Mouse (Mus musculus) limb, embryonic 12.5 days (tissue): ENCODE measurements around the gene 1700025G04Rik. TPM values are rescaled to one million over a fixed set of nuclear protein-coding genes. Genes with fewer than 3 reads are reported as not detected.

Source experiments
- ATAC-seq: fragments of 200-750 bp; cut with Nextera tagmentation; 2 replicates; pipeline ENCODE4 v1.8.0; 2017; ENCODE audit warnings: low read depth, moderate TSS enrichment; ENCODE audit not compliant: insufficient number of reproducible peaks, insufficient read depth, low FRiP score, low TSS enrichment
- H3K27ac ChIP-seq: fragments of 300-500 bp; sonication (generic); 2 replicates; pipeline ENCODE4 v1.5.1; 2016; ENCODE audit warnings: mild to moderate bottlenecking, moderate library complexity
- H3K27me3 ChIP-seq: fragments of 300-500 bp; sonication (generic); 2 replicates; pipeline ENCODE4 v1.6.1; 2016; ENCODE audit warnings: mild to moderate bottlenecking, moderate library complexity
- H3K36me3 ChIP-seq: fragments of 300-500 bp; sonication (generic); 2 replicates; pipeline ENCODE4 v1.6.1; 2016; ENCODE audit warnings: mild to moderate bottlenecking, moderate library complexity
- H3K4me1 ChIP-seq: fragments of 300-500 bp; sonication (generic); replicated peaks from 2 replicates; pipeline ENCODE4 v1.6.1; 2016
- H3K4me2 ChIP-seq: fragments of 300-500 bp; sonication (generic); 2 replicates; pipeline ENCODE4 v1.6.1; 2016; ENCODE audit warnings: mild to moderate bottlenecking, moderate library complexity
- H3K4me3 ChIP-seq: fragments of 300-500 bp; sonication (generic); replicated peaks from 2 replicates; pipeline ENCODE4 v1.5.1; 2016; ENCODE audit warnings: mild to moderate bottlenecking
- H3K9ac ChIP-seq: fragments of 300-500 bp; sonication (generic); replicated peaks from 2 replicates; pipeline ENCODE4 v1.6.1; 2016; ENCODE audit warnings: mild to moderate bottlenecking, moderate library complexity
- H3K9me3 ChIP-seq: fragments of 300-500 bp; sonication (generic); 2 replicates; pipeline ENCODE4 v1.6.1; 2016; ENCODE audit warnings: mild to moderate bottlenecking, moderate library complexity
- WGBS: fragments of 180-500 bp; shearing (Covaris S2); methylation state at CpG from one replicate; pipeline ENCODE4 v1.1.7; 2016; 5-methylcytosine and 5-hydroxymethylcytosine counted together
- polyA plus RNA-seq: library from polyadenylated mRNA; unstranded; fragments of >200 nt; fragmentation: Nextera tagmentation; extraction: Ambion mirVana; gene quantifications from 2 replicates; pipeline ENCODE4 v1.2.1, GENCODE M21; 2016

1700025G04Rik gene
- polyA plus RNA-seq, 1 experiment from 2014 or later = 28.3 TPM

DNA sequence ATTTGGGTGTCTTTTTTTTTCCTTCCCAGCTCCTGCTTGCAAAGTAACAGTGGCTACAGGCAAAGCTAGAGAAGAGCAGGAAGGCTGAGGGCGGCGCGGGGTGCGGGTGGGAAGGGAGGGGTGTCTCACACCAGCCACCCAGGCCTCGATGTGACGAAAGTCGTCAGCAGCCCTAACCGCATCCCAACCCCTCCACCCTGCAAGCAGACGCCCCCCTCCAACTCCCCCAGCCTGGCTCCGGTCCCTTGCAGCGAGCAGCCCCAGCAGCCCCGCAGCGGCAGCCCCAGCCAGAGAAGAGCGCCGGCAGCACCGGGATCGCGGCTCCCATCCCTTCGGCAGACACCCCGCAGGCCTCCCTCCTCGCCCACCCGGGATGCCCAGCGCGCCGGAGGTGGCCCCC lies 399 bp downstream of the 1700025G04Rik start:
- no peaks in the 10 kb centered on the region for H3K9me3 ChIP-seq
- peak overlapping the region; percentile 94 for H3K9ac ChIP-seq
- under 1% methylated on average over 17 of the region's 25 CpGs for WGBS
- ATAC-seq = 0 out of 2 replicates have a peak, but pooled peaks have one; percentile 0
- H3K4me2 ChIP-seq = peak overlapping the region; percentile 89
- peaks cover 5% of the 10 kb centered on the region; the same call in 1 of the 2 replicates for H3K27me3 ChIP-seq
- H3K27ac ChIP-seq = peak overlapping the region; percentile 84
- peaks cover 48% of the 10 kb centered on the region for H3K4me1 ChIP-seq
- H3K4me3 ChIP-seq = peak overlapping the region; percentile 89
- H3K36me3 ChIP-seq = no peaks in the 10 kb centered on the region

DNA sequence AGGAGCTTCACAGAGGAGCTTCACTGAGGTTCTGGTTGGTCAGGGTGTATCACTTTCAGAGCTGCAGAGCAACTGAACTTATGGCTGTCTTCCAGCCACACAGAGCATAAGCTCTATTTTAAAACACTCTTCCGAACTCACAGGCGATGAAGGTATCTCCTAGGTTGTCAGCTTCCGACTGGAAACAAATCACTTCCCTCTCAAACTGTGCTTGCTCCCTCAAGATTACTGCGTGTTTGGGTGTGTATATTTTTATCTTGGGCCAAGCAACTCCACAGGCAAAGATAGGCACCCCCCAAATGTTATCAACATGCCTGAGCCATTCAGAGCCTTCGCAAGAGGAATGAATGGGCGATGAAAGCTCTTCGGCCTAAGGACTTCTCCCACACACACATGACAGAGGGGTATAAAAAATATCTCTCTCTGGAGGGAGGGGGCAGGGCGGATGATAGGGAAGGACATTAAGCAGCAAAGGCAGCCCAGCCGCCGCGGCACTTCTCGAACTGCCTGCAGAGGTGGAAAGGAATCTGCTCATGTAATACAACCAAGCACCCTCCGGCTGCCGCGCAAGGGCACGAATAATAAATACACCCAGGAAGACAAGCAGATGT lies 1.0 kb downstream of the 1700025G04Rik start:
- Histone ChIP-seq H3K4me2 (peak overlapping the region; percentile 89), H3K4me3 (peak overlapping the region; percentile 89), H3K9ac (peak overlapping the region; percentile 94), H3K9me3 (no peaks in the 10 kb centered on the region), H3K27ac (no peak overlapping the region; the same call in 1 of the 2 replicates), H3K4me1 (peaks cover 54% of the 10 kb centered on the region), H3K36me3 (no peaks in the 10 kb centered on the region), H3K27me3 (peaks cover 5% of the 10 kb centered on the region; the same call in 1 of the 2 replicates)
- 5% methylated on average over 16 of the region's 16 CpGs for WGBS
- no peak for ATAC-seq

DNA sequence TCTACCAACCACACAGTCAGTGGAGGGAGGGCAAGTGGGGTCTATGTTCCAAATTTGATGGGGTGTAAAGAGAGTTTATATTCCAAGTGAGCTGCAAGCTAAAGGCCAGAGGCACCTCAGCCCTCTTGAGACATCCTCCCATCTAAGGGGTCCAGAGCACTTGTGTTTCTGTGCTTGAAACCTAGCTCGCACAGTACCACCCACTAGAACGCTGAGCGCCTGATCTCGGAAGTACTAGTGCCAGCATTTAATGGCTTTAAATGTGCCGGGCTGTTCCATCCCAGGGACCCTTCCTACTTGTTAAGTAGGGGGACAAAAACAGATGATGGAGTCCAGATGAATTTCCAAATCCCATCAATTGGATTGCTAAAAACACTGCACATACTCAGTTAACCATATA lies 1.9 kb downstream of the 1700025G04Rik start:
- Histone ChIP-seq H3K9ac (no peak overlapping the region), H3K4me3 (peak overlapping the region; percentile 89), H3K9me3 (no peaks in the 10 kb centered on the region), H3K27me3 (peaks cover 5% of the 10 kb centered on the region; the same call in 1 of the 2 replicates), H3K4me2 (peak overlapping the region; percentile 89), H3K4me1 (peaks cover 54% of the 10 kb centered on the region), H3K27ac (no peak overlapping the region), H3K36me3 (no peaks in the 10 kb centered on the region)
- ATAC-seq = no peak
- WGBS = 47% methylated on average over 5 of the region's 5 CpGs

DNA sequence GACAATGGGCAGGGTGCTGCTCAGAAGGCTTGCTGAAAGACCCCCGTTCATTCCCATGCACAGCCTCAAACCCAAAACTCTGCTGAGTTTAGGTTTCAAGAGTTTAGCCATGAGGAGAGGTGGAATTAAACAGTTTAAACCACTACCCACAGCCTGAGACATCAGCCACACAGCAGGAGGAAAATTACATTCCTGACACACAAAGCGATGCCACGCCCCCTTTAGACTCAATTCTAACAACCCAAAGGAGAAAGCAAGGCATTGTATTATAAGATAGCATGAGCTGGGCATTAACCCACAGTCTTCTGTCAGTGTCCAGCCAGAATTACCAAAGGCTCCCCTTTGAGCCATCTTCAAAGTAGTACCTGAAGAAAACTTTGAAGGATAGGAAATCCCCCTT lies 3.0 kb downstream of the 1700025G04Rik start:
- 80% methylated on average over 3 of the region's 3 CpGs for WGBS

DNA sequence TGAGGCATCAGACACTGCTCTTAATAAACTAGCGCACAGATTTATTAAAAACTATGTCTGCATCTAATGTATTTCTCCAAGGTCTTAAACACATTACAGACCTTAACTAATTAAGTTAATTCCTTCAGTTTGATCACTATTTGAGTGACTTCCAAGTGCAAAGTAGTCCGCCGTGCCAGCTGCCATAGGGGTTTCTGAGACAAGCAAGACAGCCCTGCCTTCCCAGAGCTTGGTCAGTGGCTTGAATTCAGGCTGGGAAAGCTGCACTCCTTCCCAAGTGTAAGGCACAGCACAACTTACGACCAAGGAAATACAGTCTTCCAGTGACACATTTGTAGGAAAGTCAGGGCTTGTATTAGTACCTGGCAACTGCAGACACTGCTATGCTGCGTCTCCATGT lies 4.4 kb downstream of the 1700025G04Rik start:
- no peak for ATAC-seq
- H3K4me2 ChIP-seq = peak overlapping the region; percentile 54
- no peaks in the 10 kb centered on the region for H3K27me3 ChIP-seq
- no peaks in the 10 kb centered on the region for H3K9me3 ChIP-seq
- WGBS = 76% methylated on average over 5 of the region's 5 CpGs
- H3K9ac ChIP-seq = no peak overlapping the region
- H3K36me3 ChIP-seq = no peaks in the 10 kb centered on the region
- H3K27ac ChIP-seq = no peak overlapping the region
- no peak overlapping the region for H3K4me3 ChIP-seq
- peaks cover 48% of the 10 kb centered on the region for H3K4me1 ChIP-seq

More for the DNA sequence above, 3.0 kb downstream of the 1700025G04Rik start:
- Histone ChIP-seq H3K36me3 (no peaks in the 10 kb centered on the region), H3K4me3 (no peak overlapping the region), H3K4me1 (peaks cover 54% of the 10 kb centered on the region), H3K27ac (no peak overlapping the region), H3K9ac (no peak overlapping the region), H3K9me3 (no peaks in the 10 kb centered on the region), H3K4me2 (no peak overlapping the region), H3K27me3 (peaks cover 5% of the 10 kb centered on the region; the same call in 1 of the 2 replicates)
- ATAC-seq = no peak

DNA sequence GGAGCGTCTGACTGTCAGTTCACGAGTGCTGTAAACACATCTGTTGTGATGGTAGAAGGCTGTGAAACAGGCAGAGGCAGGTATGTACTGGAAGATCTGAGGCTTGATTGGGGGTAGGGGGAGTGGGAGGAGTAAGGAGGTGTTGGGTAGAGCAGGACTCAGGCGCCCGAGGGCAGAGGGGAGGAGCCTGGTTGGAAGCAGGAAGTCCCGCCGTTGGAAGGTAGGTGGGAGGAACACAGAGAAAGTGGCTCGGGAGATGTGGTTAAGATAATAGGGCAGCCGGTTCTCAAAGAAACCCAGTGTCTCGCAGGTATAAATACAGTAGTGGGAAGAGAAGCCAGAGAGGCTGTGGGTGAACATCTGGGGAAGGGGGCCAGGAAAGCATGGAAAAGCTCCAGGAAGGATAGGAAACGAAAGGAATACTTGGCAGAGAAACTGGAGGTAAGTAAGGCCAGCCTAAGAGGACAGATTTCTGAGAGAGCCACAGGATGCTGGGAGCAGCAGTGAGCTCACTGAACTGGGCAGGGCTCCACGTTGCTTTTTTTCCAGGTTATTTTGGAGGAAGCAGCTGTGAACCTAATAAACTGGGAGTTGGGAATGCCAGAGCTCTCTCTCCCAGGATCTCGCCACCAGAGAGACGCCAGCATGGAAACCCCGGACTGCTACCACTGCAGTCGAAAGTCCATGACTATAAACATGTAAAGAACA lies 5.1 kb downstream of the 1700025G04Rik start:
- H3K4me3 ChIP-seq = peak overlapping the region; percentile 25
- no peaks in the 10 kb centered on the region for H3K27me3 ChIP-seq
- H3K4me1 ChIP-seq = peaks cover 48% of the 10 kb centered on the region
- peak; percentile 52; the same call in 1 of the 2 replicates for ATAC-seq
- peak overlapping the region; percentile 64 for H3K27ac ChIP-seq
- H3K36me3 ChIP-seq = no peaks in the 10 kb centered on the region
- H3K9ac ChIP-seq = 0 out of 2 replicates have a peak overlapping the region, but pooled peaks have one; percentile 8
- peak overlapping the region; percentile 54 for H3K4me2 ChIP-seq
- 5% methylated on average over 15 of the region's 15 CpGs for WGBS
- no peaks in the 10 kb centered on the region for H3K9me3 ChIP-seq

DNA sequence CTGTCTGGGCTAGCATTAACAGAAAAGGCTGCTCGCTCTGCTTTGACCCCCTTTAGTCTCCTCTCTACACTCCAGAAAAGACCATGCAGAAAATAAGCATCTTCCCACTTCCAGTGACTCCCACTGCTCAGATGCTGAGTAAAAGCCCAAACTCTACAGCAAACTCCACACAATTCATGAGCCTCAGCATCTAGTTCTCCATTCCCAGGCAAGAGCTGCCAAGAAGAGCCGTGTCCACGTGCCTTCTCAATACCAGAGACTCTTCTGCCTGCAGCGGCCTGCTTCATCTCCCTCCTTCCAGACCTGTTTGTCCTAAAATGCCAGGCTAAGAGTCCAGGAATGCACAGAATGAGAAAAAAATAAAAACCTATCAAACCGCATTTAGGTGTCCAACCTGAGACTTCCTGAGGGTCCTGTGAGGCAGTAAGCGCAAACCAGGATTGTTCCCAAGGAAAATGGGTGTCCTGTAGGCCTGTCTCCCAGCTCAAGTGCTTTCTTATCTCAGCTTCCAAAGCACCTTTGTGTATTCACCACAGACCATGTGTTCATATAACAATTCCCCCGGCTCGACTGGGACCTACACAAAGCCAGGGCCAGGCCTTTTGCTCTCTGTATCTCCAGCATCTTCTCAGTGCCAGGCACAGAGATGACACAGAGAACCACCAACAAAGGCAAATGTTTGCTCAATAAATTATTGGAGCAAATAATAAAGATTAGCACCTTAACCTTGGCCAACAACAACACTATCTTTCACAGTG lies 7.8 kb downstream of the 1700025G04Rik start:
- ATAC-seq = no peak
- WGBS = 81% methylated on average over 8 of the region's 8 CpGs
- H3K4me3 ChIP-seq = no peak overlapping the region
- H3K36me3 ChIP-seq = no peaks in the 10 kb centered on the region
- H3K9me3 ChIP-seq = no peaks in the 10 kb centered on the region
- no peak overlapping the region for H3K27ac ChIP-seq
- no peak overlapping the region for H3K9ac ChIP-seq
- peaks cover 33% of the 10 kb centered on the region for H3K4me1 ChIP-seq
- H3K4me2 ChIP-seq = no peak overlapping the region
- H3K27me3 ChIP-seq = no peaks in the 10 kb centered on the region

DNA sequence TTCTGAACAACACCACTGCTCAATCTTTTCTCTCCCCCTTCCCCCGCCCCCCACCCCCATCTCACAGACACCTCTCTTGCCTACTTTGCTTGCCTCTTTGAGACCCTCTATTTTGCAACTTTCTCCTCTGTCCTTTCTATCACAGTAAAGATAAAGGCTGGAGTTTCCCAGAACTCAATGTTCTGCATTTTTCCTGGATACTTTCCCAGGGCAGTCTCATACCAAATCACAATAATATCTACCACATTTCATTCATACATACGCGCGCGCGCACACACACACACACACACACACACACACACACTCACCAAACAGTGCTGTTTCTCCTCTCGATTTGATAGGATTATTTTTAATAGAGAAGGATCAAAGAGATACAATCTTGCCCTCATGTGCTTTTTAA lies 8.8 kb downstream of the 1700025G04Rik start:
- 91% methylated on average over 7 of the region's 7 CpGs for WGBS
- H3K27me3 ChIP-seq = no peaks in the 10 kb centered on the region
- H3K9ac ChIP-seq = no peak overlapping the region
- H3K36me3 ChIP-seq = no peaks in the 10 kb centered on the region
- no peak for ATAC-seq
- no peak overlapping the region for H3K4me2 ChIP-seq
- no peaks in the 10 kb centered on the region for H3K9me3 ChIP-seq
- peaks cover 23% of the 10 kb centered on the region for H3K4me1 ChIP-seq
- no peak overlapping the region for H3K4me3 ChIP-seq
- H3K27ac ChIP-seq = no peak overlapping the region

DNA sequence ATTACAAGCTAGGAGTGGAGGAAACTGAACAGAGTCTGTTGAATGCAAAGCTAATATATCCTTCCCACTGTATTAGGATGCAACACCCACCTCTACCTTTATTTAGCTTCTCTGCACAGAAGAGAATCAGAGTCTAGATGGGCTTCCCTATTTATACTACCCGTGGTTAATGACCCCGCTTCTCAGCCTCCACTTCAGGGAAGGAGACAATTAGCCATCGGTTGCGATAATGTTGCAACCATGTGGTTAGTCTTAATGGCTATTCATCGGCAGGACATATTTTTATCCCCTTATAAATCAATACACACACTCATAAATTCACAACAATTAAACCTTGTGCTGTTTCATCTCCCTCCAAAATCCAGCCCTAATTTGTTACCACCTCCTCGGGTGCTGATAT lies 9.7 kb downstream of the 1700025G04Rik start:
- H3K9ac ChIP-seq = no peak overlapping the region
- no peaks in the 10 kb centered on the region for H3K27me3 ChIP-seq
- no peak for ATAC-seq
- H3K4me1 ChIP-seq = peaks cover 14% of the 10 kb centered on the region
- H3K4me2 ChIP-seq = no peak overlapping the region
- H3K4me3 ChIP-seq = no peak overlapping the region
- 44% methylated on average over 6 of the region's 6 CpGs for WGBS
- H3K36me3 ChIP-seq = no peaks in the 10 kb centered on the region
- no peak overlapping the region for H3K27ac ChIP-seq
- no peaks in the 10 kb centered on the region for H3K9me3 ChIP-seq

DNA sequence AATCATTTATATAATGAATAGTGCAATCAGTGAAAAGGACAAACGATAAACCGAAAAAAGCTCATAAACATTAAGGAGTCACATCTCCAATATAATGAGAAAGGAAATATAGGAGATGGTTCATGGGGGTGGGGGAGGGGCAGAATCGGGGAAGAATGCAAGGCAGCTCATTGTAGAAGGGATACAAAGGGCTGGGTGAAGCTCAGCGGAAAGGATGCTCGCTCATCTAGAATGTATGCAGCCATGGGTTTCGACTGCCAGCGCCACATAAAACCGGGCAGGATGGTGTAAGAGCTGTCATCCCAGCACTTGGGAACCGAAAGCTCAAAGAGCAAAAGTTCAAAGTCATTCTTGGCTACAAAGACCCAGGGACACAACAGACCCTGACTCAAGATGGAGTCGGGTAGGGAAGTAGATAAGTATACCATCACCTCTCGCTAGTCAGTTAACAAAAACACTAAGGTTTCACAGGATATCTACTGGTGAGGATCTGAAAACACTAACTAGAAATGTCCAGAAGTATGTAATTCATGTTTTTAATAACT lies 12.7 kb downstream of the 1700025G04Rik start:
- 90% methylated on average over 11 of the region's 11 CpGs for WGBS
- no peak for ATAC-seq
- Histone ChIP-seq H3K9ac (no peak overlapping the region), H3K9me3 (no peaks in the 10 kb centered on the region), H3K4me1 (no peaks in the 10 kb centered on the region), H3K4me2 (no peak overlapping the region), H3K4me3 (no peak overlapping the region), H3K27ac (no peak overlapping the region), H3K27me3 (no peaks in the 10 kb centered on the region), H3K36me3 (no peaks in the 10 kb centered on the region)
